Mouse (Mus musculus) adrenal gland, postnatal 36 days (tissue): ENCODE results near the gene D630045J12Rik. TPM values are rescaled to one million over a fixed set of nuclear protein-coding genes. Genes with fewer than 3 reads are reported as not detected.

Experiments used
- DNase-seq, 2 experiments: peaks; one replicate each; pipeline ENCODE4 v3.0.0; 2021; ENCODE audit warnings: mixed read lengths in 1 of 2
- long read RNA-seq, 2 experiments: library from polyadenylated mRNA; stranded (forward); transcript quantifications; one replicate each; pipeline ENCODE4 v2.0.0; 2021; ENCODE audit warnings: borderline sequencing depth in 2 of 2
- total RNA-seq, 2 experiments: library from RNA; stranded (reverse); gene quantifications; 2 replicates each; pipeline ENCODE4 v1.2.3; 2021

The D630045J12Rik gene
- total RNA-seq, result 1 to 10 TPM; 3.0 to 3.7 TPM
- long read RNA-seq, experiment 1, result 0 reads
- long read RNA-seq, experiment 2, result 0 reads

GRCm38 (mm10) chr6:38253736-38254641 lies at the start of gene D630045J12Rik:
Gene D630045J12Rik (minus strand): TSS chr6:38254009.
- peak; percentile 89 to 93 for DNase-seq

GRCm38 (mm10) chr6:38298761-38299401 lies 45.1 kb upstream of the D630045J12Rik start, which contains the start of gene Zc3hav1l:
Gene Zc3hav1l (minus strand): TSS chr6:38299259.
- peak; percentile 76 to 87 for DNase-seq

GRCm38 (mm10) chr6:38298246-38298635 lies 44.4 kb upstream of the D630045J12Rik start:
- peak in 1 of 2 experiments; percentile 3 for DNase-seq

- DNase-seq, result no peak
Measured at GRCm38 (mm10) chr6:38297580-38298245, 43.9 kb upstream of the D630045J12Rik start.

GRCm38 (mm10) chr6:38293708-38294107 lies 39.9 kb upstream of the D630045J12Rik start:
- DNase-seq, result no peak

- DNase-seq, result no peak
Measured at GRCm38 (mm10) chr6:38292871-38293646, 39.2 kb upstream of the D630045J12Rik start.

- no peak for DNase-seq
Measured at GRCm38 (mm10) chr6:38284422-38284821, 30.6 kb upstream of the D630045J12Rik start.

- no peak for DNase-seq
Measured at GRCm38 (mm10) chr6:38264466-38264865, 10.7 kb upstream of the D630045J12Rik start.

GRCm38 (mm10) chr6:38263393-38264159 lies 9.8 kb upstream of the D630045J12Rik start:
- DNase-seq, result no peak

- no peak for DNase-seq
Measured at GRCm38 (mm10) chr6:38261877-38262276, 8.1 kb upstream of the D630045J12Rik start.

- DNase-seq, result no peak
Measured at GRCm38 (mm10) chr6:38257506-38257905, 3.7 kb upstream of the D630045J12Rik start.

GRCm38 (mm10) chr6:38256793-38257192 lies 3.0 kb upstream of the D630045J12Rik start:
- no peak for DNase-seq

- no peak for DNase-seq
Measured at GRCm38 (mm10) chr6:38255794-38256193, 2.0 kb upstream of the D630045J12Rik start.

- DNase-seq, result peak in 1 of 2 experiments; percentile 11
Measured at GRCm38 (mm10) chr6:38252766-38253735, 758 bp downstream of the D630045J12Rik start.

GRCm38 (mm10) chr6:38252139-38252538 lies 1.7 kb downstream of the D630045J12Rik start:
- DNase-seq, result no peak

- DNase-seq, result no peak
Measured at GRCm38 (mm10) chr6:38251464-38251863, 2.3 kb downstream of the D630045J12Rik start.

- no peak for DNase-seq
Measured at GRCm38 (mm10) chr6:38247362-38247761, 6.4 kb downstream of the D630045J12Rik start.

- no peak for DNase-seq
Measured at GRCm38 (mm10) chr6:38244806-38245205, 9.0 kb downstream of the D630045J12Rik start.

GRCm38 (mm10) chr6:38244167-38244566 lies 9.6 kb downstream of the D630045J12Rik start:
- no peak for DNase-seq

- DNase-seq, result no peak
Measured at GRCm38 (mm10) chr6:38242833-38243232, 11.0 kb downstream of the D630045J12Rik start.
